Mouse (Mus musculus): ENCODE results near the gene Ethe1.

Gene Ethe1

DNA sequence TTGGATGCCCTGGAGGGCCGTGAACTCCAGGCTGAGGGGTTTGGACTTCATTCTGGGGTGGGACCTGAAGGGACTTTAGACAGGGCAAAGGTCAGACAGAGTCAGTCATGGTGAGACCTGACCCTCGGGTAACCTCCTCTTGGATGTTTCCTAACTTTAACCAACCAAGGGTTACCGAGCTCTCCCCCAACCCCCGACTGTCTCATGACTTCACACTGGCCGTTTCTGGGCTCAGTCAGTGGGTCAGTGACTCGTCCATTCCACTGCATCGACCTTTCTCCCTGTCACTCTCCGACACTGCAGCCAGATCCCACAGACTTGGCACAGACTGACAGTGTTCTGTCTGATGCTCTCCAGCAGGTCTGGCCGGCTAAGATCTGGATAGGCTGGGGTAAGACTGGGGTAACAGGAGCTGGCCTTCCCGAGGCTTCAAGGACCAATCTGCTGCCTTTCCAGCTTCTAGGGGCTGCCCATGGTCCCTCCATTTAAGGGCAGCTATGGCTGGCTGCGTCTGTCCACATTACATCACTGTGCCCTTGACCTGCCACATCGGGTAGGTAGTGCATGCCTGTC is 13.0 kb upstream of the Ethe1 start:
- DNase-seq (ENCODE audit: low spot score): no peak

- DNase-seq (ENCODE audit: low spot score): no peak
Measured at GRCm38 (mm10) chr7:24577811-24578210, 9.5 kb upstream of the Ethe1 start.

DNA sequence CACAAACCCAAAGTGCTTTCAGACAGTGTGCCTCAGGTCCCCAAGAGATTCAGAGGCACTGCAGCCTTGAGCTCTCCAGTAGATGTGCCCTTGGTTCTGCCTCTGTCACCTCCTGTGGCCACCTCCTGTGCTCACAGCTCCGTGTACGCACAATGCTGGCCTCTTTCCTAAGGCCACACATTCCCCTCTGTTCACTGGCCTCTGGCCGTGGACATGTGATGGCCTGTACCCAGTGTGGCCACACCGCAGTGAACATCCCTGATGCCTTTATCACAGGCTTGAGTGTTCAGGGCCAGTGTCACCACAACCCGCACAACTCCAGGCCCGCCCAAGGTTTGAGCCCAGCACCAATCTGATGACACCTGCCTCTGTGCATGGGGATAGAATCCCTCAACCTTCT is 2.5 kb upstream of the Ethe1 start:
- no peak for DNase-seq (ENCODE audit: low spot score)

DNA sequence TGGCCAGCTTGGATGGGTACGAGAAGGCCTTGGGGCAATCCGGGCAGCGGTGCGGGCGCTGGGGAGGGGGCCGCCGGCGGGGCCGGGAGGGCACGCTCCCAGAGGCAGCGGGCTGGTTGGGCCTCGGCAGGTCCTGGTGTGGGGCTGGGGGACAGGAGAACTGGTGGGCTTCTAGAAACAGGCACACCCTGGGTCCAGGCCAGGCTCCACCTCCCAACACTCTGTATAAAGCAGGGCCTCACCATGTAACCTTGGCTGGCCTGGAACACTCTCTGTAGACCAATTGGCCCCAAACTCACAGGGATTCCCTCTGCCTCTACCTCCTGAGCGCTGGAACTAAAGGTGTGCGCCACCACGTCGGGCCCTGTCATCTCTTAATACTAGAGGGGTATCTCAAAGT is 1.3 kb upstream of the Ethe1 start:
- DNase-seq (ENCODE audit: low spot score): no peak

GRCm38 (mm10) chr7:24586828-24587227 is 515 bp upstream of the Ethe1 start:
- DNase-seq (ENCODE audit: low spot score): no peak

- no peak for DNase-seq (ENCODE audit: low spot score)
Measured at GRCm38 (mm10) chr7:24588336-24588735, 993 bp downstream of the Ethe1 start.

- DNase-seq (ENCODE audit: low spot score): no peak
Measured at GRCm38 (mm10) chr7:24591735-24592134, 4.4 kb downstream of the Ethe1 start.

DNA sequence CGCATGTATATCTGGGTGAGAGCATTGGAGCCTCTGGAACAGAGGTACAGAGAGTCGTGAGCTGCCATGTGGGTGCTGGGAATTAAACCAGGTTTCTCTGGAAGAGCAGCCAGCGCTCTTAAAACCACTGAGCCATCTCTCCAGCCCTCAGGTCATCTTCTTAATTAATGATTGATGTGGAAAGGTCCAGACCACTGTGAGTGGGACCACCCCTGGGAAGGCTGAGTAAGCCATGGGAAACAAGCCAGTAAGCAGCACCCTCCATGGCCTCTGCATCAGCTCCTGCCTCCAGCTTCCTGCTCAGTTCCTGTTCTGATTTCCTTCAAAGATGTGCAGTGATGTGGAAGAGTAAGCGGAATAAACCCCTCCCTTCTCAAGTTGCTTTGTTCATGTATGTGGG is 4.8 kb downstream of the Ethe1 start:
- DNase-seq (ENCODE audit: low spot score): no peak

GRCm38 (mm10) chr7:24592781-24593180 is 5.4 kb downstream of the Ethe1 start:
- no peak for DNase-seq (ENCODE audit: low spot score)

DNA sequence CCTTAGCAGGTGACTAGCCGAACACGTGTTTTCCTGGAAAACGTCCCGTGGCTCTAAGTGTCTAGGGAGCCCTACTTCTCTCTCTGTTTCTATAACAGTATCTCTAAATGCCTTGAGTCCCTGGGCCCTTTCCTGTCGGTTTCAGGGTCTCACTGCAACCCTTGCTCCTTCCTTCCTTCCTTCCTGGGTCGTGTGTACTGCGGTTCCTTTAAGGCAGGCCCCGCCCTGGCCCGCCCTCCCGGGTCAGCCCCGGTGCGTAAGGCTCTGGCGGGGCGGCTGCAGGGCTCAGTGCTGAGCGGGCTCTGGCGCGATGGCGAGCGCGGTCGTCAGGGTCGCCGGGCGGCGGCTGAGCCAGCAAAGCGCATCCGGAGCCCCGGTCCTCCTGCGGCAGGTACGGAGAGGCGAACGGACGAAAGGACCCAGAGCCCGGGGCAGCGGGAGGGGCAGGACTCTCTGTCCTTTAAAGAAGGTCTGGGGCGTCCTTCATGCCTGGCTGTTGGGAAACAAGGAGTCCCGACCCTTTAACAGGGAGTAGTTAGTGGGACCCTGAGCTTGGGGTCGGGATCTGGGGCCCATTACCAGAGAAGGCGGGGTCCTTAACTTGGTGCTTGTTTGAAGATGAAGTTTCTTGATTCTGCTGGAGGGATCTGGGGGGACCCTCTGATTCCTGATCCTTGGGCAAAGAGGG is 6.4 kb downstream of the Ethe1 start:
- peak; percentile 58 for DNase-seq (ENCODE audit: low spot score)

GRCm38 (mm10) chr7:24594309-24594803 is 7.0 kb downstream of the Ethe1 start:
- DNase-seq (ENCODE audit: low spot score): no peak

DNA sequence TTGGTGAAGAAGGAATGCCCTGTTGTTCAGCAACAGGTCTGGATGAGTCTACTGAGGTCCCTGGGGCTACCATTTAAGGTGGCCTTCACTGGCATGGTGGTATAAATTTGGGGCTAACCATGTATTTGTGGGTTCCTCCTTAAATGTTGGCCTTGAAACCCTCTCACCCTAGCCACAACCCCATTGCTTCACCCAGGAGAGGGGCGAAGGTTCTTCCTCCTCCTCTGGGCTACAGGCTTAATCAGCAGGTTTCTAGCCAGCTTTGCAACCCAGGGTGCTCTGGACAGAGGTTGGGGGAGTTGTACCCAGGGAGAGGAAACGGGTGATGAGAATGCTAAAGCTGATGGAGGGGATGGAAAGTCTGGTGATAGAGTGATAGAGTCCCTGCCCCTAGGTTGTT is 8.1 kb downstream of the Ethe1 start:
- DNase-seq (ENCODE audit: low spot score): no peak

DNA sequence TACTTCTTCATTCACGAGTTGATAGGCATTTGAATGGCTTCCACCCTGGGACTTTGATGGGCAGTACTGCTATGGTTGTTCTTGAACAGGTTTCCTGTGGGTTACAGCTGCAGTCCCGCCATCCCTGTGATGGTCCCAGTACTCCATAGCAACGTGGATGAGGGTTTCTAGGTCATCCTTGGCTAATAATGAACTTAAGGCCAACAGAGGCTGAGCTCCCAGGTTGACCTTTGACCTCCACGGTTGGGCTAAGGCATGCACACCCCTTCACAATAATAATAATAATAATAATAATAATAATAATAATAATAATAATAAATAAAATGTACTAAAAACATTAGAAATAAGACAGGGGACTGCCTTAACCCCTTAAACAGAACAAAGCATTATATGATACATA is 10.8 kb downstream of the Ethe1 start:
- no peak for DNase-seq (ENCODE audit: low spot score)

DNA sequence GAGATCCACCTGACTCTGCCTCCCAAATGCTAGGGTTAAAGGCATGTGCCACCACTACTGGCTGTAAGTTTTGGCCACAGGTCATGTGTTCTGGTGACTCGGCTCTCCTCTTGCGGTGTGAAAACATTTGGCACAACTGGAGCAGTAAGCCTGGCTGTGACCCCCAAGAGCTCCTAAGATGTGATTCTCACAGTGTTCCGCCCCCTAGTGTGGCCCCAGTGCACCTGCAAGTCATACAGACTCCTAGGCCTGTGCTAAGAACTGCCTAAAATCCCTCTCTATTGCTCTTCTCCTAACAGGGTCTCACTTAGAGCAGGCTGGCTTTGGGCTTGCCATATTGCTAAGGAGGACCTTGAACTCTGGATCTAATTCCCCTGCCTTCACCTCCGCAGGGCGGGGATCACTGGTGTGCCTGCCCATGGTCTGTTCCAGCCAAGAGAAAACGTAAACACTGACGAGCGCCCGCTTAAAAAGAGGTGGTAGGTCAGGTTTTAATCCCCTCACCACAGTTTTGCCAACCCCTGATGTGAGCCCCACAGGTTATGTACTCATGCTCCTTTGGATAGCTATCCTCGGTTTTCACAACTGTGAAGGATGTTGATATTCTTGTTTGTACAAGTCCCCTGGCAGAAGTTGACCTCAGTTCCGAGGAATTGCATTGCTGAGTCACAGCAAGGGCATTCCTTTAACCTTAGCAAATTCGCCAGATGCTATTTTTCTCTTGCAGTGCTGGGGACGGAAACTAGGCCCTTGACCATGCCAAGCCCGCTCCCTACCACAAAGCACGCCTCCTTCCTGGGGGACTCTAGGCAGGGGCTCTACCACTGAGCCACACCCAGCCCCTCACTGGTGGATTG is 12.1 kb downstream of the Ethe1 start:
- no peak for DNase-seq (ENCODE audit: low spot score)

DNA sequence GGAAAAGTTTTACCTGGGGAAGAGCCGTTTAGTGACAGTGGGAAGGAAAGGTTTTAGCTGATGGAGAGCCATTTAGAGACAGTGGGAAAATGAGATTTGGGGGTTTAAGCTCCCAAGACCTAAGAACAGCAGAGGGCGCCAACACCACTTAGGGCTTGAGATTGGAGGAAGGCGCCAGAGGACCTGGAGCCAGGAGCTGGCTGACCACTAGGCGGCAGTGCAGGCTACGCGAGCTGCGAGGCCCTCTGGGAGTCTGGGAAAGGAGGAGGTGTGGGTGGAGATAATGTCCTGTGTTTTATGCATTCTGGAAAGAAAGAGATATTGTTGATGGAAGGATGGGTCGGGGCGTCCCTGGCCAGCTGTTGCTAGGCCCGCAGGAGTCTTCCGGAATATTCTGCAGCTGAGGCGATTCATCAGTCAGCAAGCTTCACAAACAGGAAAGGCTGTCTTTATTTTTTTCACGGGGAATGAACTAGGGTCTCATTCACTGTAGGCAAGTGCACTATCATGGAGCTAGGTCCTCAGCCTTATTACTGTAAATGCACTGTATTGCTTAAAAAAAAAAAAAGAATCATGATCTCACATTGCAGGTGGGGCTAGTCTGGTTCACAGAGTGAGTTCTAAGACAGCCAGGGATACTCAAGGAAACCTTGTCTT is 13.7 kb downstream of the Ethe1 start:
- peak; percentile 81 for DNase-seq (ENCODE audit: low spot score)

DNA sequence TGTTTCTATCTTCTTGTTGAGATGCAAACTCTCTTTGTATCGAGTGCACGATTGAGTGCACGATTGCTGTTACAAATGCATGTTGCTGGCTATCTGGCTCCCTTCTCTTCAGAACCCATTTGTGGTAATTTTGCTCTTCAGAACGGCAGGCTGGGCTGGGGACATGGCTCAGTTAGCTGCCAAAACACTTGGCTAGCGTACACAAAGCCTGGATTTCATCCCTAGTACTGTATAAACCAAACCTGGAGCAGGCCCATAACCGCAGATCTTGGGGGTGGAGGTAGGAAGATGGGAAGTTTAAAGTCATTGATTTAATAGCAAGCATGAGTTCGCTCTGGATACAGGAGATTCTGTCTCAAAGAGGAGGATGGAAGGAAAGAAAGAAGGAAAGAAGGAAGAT is 18.2 kb downstream of the Ethe1 start:
- DNase-seq (ENCODE audit: low spot score): no peak

DNA sequence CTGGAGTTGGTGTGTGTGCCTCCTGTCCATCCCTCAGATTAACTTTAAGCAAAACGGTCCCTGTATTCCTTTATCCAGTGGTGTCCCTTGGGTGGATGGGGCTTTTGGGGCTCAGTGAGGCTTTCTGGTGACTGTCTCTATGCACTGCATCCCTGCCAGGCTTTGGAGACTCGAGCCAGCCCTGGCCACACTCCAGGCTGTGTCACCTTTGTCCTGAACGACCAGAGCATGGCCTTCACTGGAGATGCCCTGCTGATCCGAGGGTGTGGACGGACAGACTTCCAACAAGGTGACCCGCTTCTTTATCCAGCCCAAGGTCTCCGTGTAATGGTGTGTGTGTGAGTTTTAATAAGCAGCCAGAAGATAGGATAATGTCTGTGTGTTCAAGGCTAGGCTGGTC is 18.7 kb downstream of the Ethe1 start:
- no peak for DNase-seq (ENCODE audit: low spot score)

GRCm38 (mm10) chr7:24608017-24608416 is 20.7 kb downstream of the Ethe1 start:
- peak; percentile 47 for DNase-seq (ENCODE audit: low spot score)

DNA sequence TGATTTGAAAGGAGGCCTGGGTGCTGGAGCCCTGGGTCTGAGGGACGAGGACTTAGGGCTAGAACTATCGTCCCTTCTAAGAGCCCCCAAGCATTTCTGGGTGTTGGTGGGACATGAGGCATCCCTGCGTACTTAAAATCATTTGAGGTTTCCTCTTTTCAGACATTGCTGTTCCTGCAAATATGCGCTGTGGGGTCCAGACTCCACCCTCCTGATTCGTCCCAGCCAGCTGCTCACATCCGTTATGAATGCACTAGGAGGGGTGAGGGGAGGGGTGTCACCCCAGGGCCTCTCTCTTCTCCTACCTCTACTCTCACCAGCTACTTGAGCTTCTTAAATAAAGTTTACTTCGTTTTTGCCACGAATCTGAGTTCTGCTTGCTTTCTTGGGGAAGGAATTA is 21.2 kb downstream of the Ethe1 start:
- DNase-seq (ENCODE audit: low spot score): no peak

DNA sequence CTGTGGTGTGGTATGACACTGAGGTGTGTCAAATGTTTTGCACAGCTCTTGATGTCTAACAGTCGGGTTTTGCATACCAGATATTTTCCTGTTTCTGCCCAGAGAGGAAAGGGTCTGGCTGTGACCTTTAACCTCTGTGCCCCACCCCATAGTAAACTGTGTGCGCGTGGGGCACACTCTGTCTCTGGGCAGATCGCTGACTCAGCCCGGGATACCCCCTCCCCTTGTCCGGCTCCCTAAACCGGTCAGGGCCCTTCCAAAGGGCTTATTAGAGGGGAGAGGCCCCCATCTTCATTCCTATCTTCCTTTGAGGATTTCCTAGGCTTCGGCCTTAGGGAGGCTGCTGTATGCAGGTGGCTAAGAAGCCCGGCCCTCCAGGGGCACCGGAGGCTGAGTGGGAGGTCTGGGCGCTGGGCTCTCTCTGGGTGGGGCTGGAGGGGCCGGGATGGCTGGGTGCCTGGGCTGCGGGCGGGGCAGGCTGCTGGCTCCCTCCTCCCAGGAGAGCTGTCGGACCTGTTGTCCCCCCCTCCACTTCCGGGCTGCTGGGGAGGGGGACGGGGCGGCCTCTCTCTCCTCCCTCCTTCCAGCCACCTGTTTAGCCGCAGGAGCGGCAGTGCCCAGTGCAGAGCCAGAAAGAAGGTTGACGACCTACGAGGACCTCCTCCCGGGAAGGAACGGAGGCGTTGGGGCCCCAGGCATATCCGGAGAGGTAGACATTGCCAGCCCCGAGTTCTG is 23.0 kb downstream of the Ethe1 start, which contains the start of gene Phldb3:
Gene Phldb3, plus strand, starts transcription at position 620 of the 735 bp plus-strand sequence.
- DNase-seq (ENCODE audit: low spot score): no peak

- DNase-seq (ENCODE audit: low spot score): peak; percentile 89
Measured at GRCm38 (mm10) chr7:24610879-24611494, 23.6 kb downstream of the Ethe1 start.
